Mouse (Mus musculus): ENCODE measurements at regions not wholly inside any gene's neighbourhood (a gene's known extent, or its start where the extent isn't known, plus 50 kb on each side); places are given as distances from the start of the nearest gene placed in this dataset.

DNA sequence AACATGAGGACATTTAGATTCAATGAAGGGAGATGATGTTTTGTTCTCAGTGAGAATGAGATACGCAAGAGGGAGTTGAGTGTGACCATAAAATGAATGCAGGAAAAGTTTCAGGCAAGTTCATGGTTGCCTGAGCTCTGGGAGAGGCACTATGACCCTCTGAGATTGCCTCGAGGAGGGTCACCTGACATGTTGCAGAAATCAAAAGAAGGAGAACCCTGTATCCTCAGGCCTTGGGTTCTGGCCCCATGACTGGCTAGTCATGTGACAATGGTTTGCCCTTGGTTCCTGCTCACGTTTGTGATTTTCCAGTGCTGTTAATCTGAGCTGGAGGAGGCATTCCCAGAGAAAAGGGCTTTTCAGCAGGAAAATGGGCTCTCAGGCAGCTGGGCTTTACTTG lies 98.9 kb downstream of the Mab21l3 start:
- Histone ChIP-seq H3K4me2 (ENCODE audit: low read depth) (no peak overlapping the region), H3K4me3 (no peak overlapping the region), H3K79me2 (ENCODE audit: control insufficient read depth, insufficient read depth) (no peaks in the 10 kb centered on the region), H3K36me3 (ENCODE audit: control insufficient read depth, insufficient read depth) (no peaks in the 10 kb centered on the region), H3K27me3 (ENCODE audit: control insufficient read depth, insufficient read depth, insufficient read length) (peaks cover 9% of the 10 kb centered on the region), H3ac (ENCODE audit: control insufficient read depth, insufficient read length) (no peak overlapping the region)
- TF ChIP-seq MYOG (IDR thresholded peaks at IDR 0.05; ENCODE audit: control insufficient read depth in 1 of 3, insufficient read depth in 1 of 3, insufficient read length in 2 of 3, low read depth in 2 of 3) (no peak), MAX (IDR thresholded peaks at IDR 0.05; ENCODE audit: low read depth) (no peak), CEBPB (IDR thresholded peaks at IDR 0.05; ENCODE audit: insufficient read depth, poor library complexity, severe bottlenecking) (no peak), TCF3 (IDR thresholded peaks at IDR 0.05; ENCODE audit: insufficient read length, low read depth) (no peak), REST (IDR thresholded peaks at IDR 0.05; ENCODE audit: insufficient read depth, insufficient read length) (no peak), POLR2AphosphoS2 (IDR thresholded peaks at IDR 0.05; ENCODE audit: insufficient read length, low read depth) (no peak), POLR2A (IDR thresholded peaks at IDR 0.05; ENCODE audit: insufficient read length, low read depth) (no peak), TCF12 (IDR thresholded peaks at IDR 0.05; ENCODE audit: insufficient read depth, poor library complexity, severe bottlenecking) (no peak), USF1 (IDR thresholded peaks at IDR 0.05; ENCODE audit: low read depth) (no peak), SRF (IDR thresholded peaks at IDR 0.05; ENCODE audit: control insufficient read depth, insufficient read length, low read depth) (no peak), MYOD1 (IDR thresholded peaks at IDR 0.05; ENCODE audit: control insufficient read depth in 1 of 3, insufficient read length in 2 of 3, low read depth in 2 of 3) (no peak), E2F4 (IDR thresholded peaks at IDR 0.05; ENCODE audit: insufficient read depth) (no peak)

DNA sequence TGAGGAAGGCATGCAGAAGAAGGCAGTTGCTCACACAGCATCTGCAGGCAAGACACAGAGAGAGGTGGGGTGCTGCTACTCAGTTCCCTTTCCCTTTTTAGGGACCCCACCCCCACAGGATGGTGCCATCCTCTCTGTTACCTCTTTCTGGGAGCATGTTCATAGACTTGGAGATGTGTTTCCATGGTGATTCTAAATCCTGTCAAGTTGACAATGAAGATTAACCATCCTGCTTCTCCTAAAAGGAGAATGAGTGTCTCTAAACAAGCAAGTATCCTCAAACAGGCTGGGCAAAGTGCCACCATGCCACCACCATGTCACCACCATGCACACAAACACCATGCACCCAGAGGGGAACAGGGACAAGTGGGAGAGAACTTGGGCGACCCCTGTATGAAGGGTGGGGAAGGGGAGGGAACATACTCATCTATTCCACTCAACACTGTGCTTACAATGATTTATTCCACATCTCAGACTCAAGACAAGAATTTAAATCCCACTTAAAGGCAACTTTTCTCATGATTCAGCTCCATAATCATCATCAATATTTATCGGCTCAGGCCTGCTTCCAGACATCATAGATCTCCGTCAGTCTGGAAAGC lies 99.6 kb downstream of the Mab21l3 start:
- Histone ChIP-seq H3K79me2 (ENCODE audit: control insufficient read depth, insufficient read depth) (no peaks in the 10 kb centered on the region), H3K4me3 (no peak overlapping the region), H3K36me3 (ENCODE audit: control insufficient read depth, insufficient read depth) (no peaks in the 10 kb centered on the region), H3K4me2 (ENCODE audit: low read depth) (no peak overlapping the region), H3K27me3 (ENCODE audit: control insufficient read depth, insufficient read depth, insufficient read length) (peaks cover 9% of the 10 kb centered on the region), H3ac (ENCODE audit: control insufficient read depth, insufficient read length) (no peak overlapping the region)
- TF ChIP-seq USF1 (IDR thresholded peaks at IDR 0.05; ENCODE audit: low read depth) (no peak), MAX (IDR thresholded peaks at IDR 0.05; ENCODE audit: low read depth) (no peak), SRF (IDR thresholded peaks at IDR 0.05; ENCODE audit: control insufficient read depth, insufficient read length, low read depth) (no peak), MYOG (IDR thresholded peaks at IDR 0.05; ENCODE audit: control insufficient read depth in 1 of 3, insufficient read depth in 1 of 3, insufficient read length in 2 of 3, low read depth in 2 of 3) (no peak), REST (IDR thresholded peaks at IDR 0.05; ENCODE audit: insufficient read depth, insufficient read length) (no peak), POLR2AphosphoS2 (IDR thresholded peaks at IDR 0.05; ENCODE audit: insufficient read length, low read depth) (no peak), TCF12 (IDR thresholded peaks at IDR 0.05; ENCODE audit: insufficient read depth, poor library complexity, severe bottlenecking) (no peak), E2F4 (IDR thresholded peaks at IDR 0.05; ENCODE audit: insufficient read depth) (no peak), CEBPB (IDR thresholded peaks at IDR 0.05; ENCODE audit: insufficient read depth, poor library complexity, severe bottlenecking) (no peak), MYOD1 (IDR thresholded peaks at IDR 0.05; ENCODE audit: control insufficient read depth in 1 of 3, insufficient read length in 2 of 3, low read depth in 2 of 3) (no peak), POLR2A (IDR thresholded peaks at IDR 0.05; ENCODE audit: insufficient read length, low read depth) (no peak), TCF3 (IDR thresholded peaks at IDR 0.05; ENCODE audit: insufficient read length, low read depth) (no peak)

DNA sequence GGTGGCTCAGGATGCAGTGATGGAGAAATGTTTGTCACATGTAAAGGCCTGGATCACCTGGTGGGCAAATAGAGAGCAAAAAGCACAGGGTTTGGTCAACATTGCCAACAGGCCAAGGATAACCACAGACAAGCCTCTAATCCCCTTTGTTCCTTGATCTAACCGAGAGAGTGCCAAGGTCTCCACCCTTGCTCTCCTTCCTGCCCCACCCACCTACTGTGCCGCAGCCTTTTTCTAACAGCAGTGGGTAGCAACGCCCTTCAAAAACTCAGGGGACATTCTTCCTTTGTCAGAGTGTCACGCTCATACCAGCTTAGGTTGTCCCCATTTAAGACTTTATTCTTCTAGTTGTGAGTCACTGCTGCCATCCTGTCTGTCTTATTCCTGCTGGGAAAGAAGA lies 100.6 kb downstream of the Mab21l3 start:
- no peak overlapping the region for H3K4me2 ChIP-seq (ENCODE audit: low read depth)
- H3K27me3 ChIP-seq (ENCODE audit: control insufficient read depth, insufficient read depth, insufficient read length): peaks cover 9% of the 10 kb centered on the region
- H3K4me3 ChIP-seq: no peak overlapping the region
- no peaks in the 10 kb centered on the region for H3K79me2 ChIP-seq (ENCODE audit: control insufficient read depth, insufficient read depth)
- H3ac ChIP-seq (ENCODE audit: control insufficient read depth, insufficient read length): no peak overlapping the region
- TF ChIP-seq TCF12 (IDR thresholded peaks at IDR 0.05; ENCODE audit: insufficient read depth, poor library complexity, severe bottlenecking): no peak
- no peak for TF ChIP-seq TCF3 (IDR thresholded peaks at IDR 0.05; ENCODE audit: insufficient read length, low read depth)
- no peak for TF ChIP-seq MAX (IDR thresholded peaks at IDR 0.05; ENCODE audit: low read depth)
- TF ChIP-seq REST (IDR thresholded peaks at IDR 0.05; ENCODE audit: insufficient read depth, insufficient read length): no peak
- TF ChIP-seq POLR2AphosphoS2 (IDR thresholded peaks at IDR 0.05; ENCODE audit: insufficient read length, low read depth): no peak
- no peak for TF ChIP-seq MYOG (IDR thresholded peaks at IDR 0.05; ENCODE audit: control insufficient read depth in 1 of 3, insufficient read depth in 1 of 3, insufficient read length in 2 of 3, low read depth in 2 of 3)
- TF ChIP-seq E2F4 (IDR thresholded peaks at IDR 0.05; ENCODE audit: insufficient read depth): no peak
- no peak for TF ChIP-seq CEBPB (IDR thresholded peaks at IDR 0.05; ENCODE audit: insufficient read depth, poor library complexity, severe bottlenecking)
- no peaks in the 10 kb centered on the region for H3K36me3 ChIP-seq (ENCODE audit: control insufficient read depth, insufficient read depth)

GRCm38 (mm10) chr3:101740906-101741305 lies 107.9 kb downstream of the Mab21l3 start:
- no peak overlapping the region for H3ac ChIP-seq (ENCODE audit: control insufficient read depth, insufficient read length)
- no peak for TF ChIP-seq TCF3 (IDR thresholded peaks at IDR 0.05; ENCODE audit: insufficient read length, low read depth)
- no peak for TF ChIP-seq E2F4 (IDR thresholded peaks at IDR 0.05; ENCODE audit: insufficient read depth)
- no peak for TF ChIP-seq SRF (IDR thresholded peaks at IDR 0.05; ENCODE audit: control insufficient read depth, insufficient read length, low read depth)
- no peak for TF ChIP-seq CEBPB (IDR thresholded peaks at IDR 0.05; ENCODE audit: insufficient read depth, poor library complexity, severe bottlenecking)
- TF ChIP-seq TCF12 (IDR thresholded peaks at IDR 0.05; ENCODE audit: insufficient read depth, poor library complexity, severe bottlenecking): no peak
- no peak for TF ChIP-seq MAX (IDR thresholded peaks at IDR 0.05; ENCODE audit: low read depth)
- TF ChIP-seq MYOD1 (IDR thresholded peaks at IDR 0.05; ENCODE audit: control insufficient read depth in 1 of 3, insufficient read length in 2 of 3, low read depth in 2 of 3): no peak
- TF ChIP-seq MYOG (IDR thresholded peaks at IDR 0.05; ENCODE audit: control insufficient read depth in 1 of 3, insufficient read depth in 1 of 3, insufficient read length in 2 of 3, low read depth in 2 of 3): no peak
- TF ChIP-seq POLR2AphosphoS2 (IDR thresholded peaks at IDR 0.05; ENCODE audit: insufficient read length, low read depth): no peak
- no peak for TF ChIP-seq USF1 (IDR thresholded peaks at IDR 0.05; ENCODE audit: low read depth)
- no peak for TF ChIP-seq REST (IDR thresholded peaks at IDR 0.05; ENCODE audit: insufficient read depth, insufficient read length)
- TF ChIP-seq POLR2A (IDR thresholded peaks at IDR 0.05; ENCODE audit: insufficient read length, low read depth): no peak
- H3K27me3 ChIP-seq (ENCODE audit: control insufficient read depth, insufficient read depth, insufficient read length): peaks cover 10% of the 10 kb centered on the region
- H3K79me2 ChIP-seq (ENCODE audit: control insufficient read depth, insufficient read depth): no peaks in the 10 kb centered on the region
- H3K4me2 ChIP-seq (ENCODE audit: low read depth): no peak overlapping the region
- H3K36me3 ChIP-seq (ENCODE audit: control insufficient read depth, insufficient read depth): no peaks in the 10 kb centered on the region
- no peak overlapping the region for H3K4me3 ChIP-seq
